Mouse (Mus musculus): ENCODE data around the gene Rbm20.

DNA sequence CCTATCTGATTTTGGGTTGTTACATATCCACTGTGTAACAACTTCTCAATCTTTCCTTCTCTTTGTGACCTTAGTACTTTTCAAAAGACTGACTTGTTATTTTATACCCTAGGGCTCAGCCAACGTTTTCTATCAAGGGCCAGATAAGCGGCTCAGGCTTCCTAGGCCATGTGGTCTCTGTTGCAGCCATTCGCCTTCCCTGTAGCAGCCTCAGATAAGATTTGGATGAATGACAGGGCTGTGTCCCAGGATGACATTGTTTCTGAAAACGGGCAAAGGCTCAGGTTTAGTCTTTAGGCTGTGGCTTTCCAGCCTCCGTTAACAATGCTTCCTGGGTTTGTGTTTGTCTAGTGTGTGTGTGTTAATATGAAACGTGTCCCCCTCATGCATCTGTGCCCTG is 36.3 kb downstream of the Rbm20 start:
- TF ChIP-seq POLR2A (IDR thresholded peaks at IDR 0.05; ENCODE audit: low read depth, low read length), result no peak
- TF ChIP-seq MAX (IDR thresholded peaks at IDR 0.05; ENCODE audit: low read length), result no peak
- TF ChIP-seq TCF12 (IDR thresholded peaks at IDR 0.05; ENCODE audit: low read depth, low read length), result no peak
- TF ChIP-seq CTCF (conservative IDR thresholded peaks at IDR 0.05 in 1 of 2, IDR thresholded peaks at IDR 0.05 in 1 of 2; ENCODE audit: low read depth in 2 of 2, low read length in 2 of 2), result no peak
- TF ChIP-seq E2F4 (IDR thresholded peaks at IDR 0.05; ENCODE audit: insufficient replicate concordance, low read depth, low read length), result no peak

Data from CH12.LX (cell line).